Mouse (Mus musculus) 416B (cell line): Measurements from ENCODE around the gene Sbno2.

Experiments
- DNase-seq: peaks from one replicate; pipeline ENCODE4 v3.0.0; 2011; ENCODE audit warnings: low read depth

Gene Sbno2

DNA sequence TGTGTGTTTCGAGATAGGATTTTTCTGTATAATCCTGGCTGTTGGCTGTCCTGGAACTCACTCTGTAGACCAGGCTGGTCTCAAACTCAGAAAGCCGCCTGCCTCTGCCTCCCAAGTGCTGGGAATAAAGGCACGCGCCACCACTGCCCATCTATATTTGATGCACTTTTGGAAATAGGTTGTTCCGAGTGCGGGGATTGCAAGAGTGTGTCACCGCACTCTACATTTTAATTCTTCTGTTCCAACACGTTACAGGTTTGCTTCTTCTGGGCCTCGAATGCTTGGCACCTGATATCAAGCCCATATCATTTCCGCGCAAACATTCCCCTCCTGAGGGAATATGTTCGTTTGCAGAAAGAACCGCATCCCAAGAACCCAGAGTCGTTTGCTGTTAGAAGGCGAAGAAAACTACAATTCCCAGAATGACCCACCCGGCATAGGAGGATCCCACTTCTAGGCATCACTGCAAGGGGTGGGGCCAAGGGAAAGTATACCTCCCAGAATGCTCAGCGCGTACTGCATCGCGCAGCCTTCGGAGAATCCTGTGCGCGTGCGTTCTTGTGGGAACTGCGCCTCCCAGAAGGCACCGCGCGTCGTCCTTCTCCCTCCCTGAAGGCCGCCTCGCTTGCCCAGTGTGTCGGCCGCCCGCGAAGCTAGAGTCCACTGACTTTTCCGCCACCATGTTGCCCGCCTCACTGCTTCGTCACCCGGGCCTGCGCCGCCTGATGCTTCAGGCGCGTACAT is 36.6 kb upstream of the Sbno2 start:
- peak; percentile 99 for DNase-seq

GRCm38 (mm10) chr10:80141243-80141642 is 35.9 kb upstream of the Sbno2 start:
- DNase-seq, result peak; percentile 99

DNA sequence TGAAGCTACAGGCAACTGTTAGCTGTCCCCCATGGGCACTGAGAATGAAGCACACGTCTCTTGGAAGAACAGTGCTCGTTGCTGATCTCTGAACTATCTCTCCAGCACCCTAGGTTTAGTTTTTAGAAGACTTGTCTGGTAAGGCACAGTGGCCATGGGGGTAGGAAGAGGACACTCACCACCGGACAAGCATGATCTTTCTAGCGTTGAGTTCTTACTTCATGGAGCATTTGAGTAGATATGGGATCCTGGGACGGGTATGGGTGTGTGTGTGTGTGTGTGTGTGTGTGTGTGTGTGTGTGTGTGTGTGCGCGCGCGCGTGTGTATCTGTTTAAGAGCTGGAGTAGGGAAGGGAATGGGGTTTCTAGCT is 35.3 kb upstream of the Sbno2 start, which contains the start of gene Cbarp:
TSS of gene Cbarp (minus strand) at position 170 of the 370 bp plus-strand sequence.
- no peak for DNase-seq

GRCm38 (mm10) chr10:80139975-80140665 is 34.7 kb upstream of the Sbno2 start:
- DNase-seq, result no peak

DNA sequence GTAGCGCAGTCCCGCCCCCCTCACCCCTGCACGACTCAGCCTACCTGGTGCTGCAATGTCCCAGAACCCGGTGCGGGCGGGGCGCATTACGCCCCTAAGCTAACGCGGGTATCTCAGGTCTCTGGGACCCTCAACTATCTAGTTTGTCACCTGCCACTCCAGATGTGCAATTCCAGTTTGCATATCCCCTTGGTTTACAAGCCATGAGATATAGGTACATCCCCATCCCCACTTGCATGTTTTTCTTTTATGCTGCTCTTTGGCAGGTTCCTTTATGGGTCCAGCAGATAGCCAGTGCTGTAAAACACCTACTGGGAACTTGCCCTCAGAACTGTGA is 34.0 kb upstream of the Sbno2 start:
- no peak for DNase-seq

DNA sequence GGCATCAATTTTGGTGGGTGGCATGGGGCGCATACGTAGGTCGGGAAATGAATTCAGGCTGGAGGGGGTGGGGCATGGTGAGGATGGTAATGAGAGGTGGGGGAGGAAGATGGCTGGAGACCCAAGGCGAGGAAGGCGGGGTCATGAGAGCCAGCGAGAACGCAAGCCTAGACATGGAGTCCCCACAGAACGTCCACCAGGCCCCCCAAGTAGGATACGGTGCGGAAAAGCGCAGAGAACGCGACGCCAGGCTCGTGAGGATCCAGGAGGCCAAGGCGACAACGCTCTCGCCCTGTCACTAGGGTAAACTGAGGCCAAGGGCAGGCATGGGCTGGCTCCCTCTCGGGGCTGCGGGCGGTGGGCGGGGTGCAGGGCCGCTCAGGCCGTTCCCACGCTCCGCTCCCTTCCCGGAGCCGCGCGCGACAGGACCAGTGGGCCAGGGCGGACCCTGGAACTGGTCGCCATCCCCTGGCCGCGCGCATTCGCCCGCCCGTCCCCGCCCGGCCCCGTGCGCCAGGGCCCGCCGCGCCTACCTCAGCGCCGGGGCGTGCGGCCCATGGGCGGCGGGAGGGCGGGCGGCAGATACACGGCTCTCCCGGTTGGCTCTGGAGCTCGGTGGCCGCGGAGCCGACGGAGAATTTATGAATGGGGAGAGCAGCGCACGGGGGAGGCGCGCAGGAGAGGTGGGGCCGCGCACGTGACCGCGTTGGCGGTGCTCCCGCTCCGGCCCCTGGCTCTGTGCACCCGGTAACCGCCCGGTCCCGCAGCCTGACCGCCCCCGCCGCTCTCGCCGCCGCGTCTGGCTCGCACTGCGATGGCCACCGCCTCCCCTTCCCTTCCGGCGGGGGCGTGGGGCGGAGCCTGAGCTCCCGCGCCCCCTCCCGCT is 33.4 kb upstream of the Sbno2 start, which contains the start of gene Atp5d:
TSS of gene Atp5d (plus strand) at position 80 of the 886 bp plus-strand sequence.
- peak; percentile 49 for DNase-seq

- DNase-seq, result no peak
These were observed 32.5 kb upstream of the Sbno2 start for GRCm38 (mm10) chr10:80137626-80138552.

DNA sequence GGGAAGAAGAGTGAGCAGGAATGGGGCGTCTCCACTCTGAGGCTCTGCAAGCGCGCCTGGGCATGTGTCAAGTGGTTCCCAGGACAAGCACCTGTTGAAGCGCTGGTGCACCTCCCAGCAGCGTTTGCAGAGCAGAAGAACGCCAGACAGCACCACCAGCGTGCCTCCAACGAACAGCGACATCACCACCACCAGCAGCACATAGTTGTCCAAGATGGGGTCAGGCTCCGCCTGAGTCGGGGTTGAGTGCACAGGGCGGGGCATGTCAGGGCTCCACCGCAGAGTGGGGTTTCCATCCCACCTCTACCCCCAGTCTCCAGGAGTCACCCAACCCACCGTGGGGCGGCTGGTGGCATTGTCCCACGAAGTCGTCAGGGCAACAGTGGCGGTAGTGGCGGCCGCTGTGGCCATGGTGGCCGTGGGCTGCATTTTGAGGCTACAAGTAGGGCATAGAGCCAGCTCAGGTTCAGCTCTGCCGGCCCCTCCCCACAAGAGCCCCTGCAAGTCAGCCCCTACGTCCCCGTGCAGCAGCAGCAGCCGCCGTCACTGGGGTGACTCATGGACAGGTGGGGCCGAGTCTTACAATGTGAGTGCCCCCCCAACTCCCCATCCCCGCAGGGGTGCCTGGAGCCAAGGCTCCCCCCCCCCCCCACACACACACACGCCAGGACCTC is 31.7 kb upstream of the Sbno2 start:
- no peak for DNase-seq

DNA sequence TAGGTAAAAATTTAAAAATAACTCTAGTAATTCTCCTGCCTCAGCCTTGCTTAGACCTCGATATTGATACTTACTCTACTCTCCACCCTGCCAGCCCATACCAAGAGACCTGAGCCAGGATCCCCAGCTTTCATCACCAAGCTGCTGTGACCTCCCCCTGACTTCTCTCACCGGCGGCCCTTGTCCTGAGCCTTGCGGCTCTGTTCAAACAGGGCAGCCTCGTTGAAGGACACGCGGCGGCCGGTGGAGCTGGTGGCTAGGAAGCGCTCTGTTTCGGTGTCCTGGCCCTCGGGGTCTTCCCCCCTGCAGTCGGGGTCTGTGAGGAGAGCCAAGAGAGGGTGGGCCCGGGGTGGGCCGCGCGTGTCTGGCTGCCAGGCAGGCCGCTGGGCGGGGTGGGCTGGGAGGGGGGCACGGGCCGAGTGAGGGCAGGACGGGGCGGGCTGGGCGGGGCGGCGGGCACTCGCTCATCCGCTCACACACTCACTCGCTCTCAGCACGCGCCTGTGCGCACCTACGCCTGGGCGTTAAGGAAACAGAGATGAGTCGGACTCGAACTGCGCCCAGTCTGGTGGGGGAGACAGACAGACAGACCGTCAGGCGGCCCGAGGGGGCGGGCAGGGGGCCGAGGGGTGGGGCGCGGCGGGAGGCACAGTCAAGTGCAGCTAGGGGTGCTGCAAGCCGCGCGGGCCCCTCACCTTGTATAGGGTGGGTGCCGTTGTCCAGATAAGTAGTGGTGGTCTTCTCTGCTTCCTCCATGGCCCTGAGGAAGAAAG is 31.0 kb upstream of the Sbno2 start:
- no peak for DNase-seq

GRCm38 (mm10) chr10:80135641-80136040 is 30.3 kb upstream of the Sbno2 start:
- DNase-seq, result no peak

- no peak for DNase-seq
These were observed 29.8 kb upstream of the Sbno2 start for GRCm38 (mm10) chr10:80135161-80135560.

GRCm38 (mm10) chr10:80134421-80134820 is 29.1 kb upstream of the Sbno2 start:
- no peak for DNase-seq

- DNase-seq, result peak; percentile 45
These were observed 28.0 kb upstream of the Sbno2 start for GRCm38 (mm10) chr10:80133226-80133849.

GRCm38 (mm10) chr10:80131952-80132350 is 26.6 kb upstream of the Sbno2 start:
- no peak for DNase-seq

GRCm38 (mm10) chr10:80131316-80131951 is 26.1 kb upstream of the Sbno2 start:
- DNase-seq, result no peak

DNA sequence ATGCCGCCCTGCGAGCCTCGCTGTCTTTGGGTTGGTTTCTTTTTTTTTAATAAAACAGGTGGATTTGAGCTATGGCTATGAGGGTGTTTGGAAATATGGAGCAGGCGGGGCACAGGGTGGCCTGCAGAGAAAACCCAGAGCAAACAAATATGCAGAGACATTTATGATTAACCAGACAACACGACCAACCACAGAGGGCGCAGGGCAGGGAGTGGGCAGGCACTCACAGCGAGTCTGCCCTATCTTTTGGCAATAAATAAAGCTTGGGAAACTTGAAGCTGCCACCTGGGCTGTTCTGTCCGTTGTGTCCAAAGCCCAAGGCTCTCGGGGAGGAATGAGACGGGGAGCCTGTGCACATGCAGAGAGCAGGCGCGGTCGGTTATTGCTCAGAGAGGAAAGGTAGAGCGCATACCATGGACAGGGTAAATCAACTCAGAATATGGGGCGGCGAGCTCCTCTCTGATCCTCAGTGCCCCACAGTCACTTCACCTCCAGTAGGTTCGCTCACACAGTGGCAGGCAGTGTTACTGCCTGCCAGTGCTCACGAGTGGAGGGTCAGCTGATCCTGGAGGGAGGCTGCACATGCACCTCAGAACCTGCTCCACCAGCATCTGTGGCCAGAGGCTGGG is 25.1 kb upstream of the Sbno2 start:
- no peak for DNase-seq

GRCm38 (mm10) chr10:80129846-80130245 is 24.5 kb upstream of the Sbno2 start:
- no peak for DNase-seq

DNA sequence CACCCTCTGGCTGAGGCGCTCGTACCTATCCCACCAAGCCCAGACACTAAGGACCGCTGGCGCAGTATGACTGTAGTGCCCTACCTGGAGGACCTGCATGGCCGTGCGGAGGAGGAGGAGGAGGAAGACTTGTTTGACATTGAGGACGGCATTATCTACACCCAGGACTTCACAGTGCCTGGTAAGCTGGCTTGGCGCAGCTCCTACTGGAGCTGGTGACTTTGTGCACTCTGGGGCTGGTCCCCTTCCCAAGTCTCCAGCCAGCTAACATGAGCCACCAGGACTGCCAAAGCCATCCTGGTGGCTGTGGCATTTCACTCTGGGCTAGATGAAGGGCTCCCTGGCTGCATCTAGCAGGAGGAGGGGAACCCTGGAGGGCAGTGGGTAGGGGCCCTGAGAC is 22.5 kb upstream of the Sbno2 start:
- no peak for DNase-seq
